Mouse (Mus musculus) cortical plate, adult 2 months (tissue): ENCODE results near the gene Zmat3. TPM values are rescaled to one million over a fixed set of nuclear protein-coding genes. Genes with fewer than 3 reads are reported as not detected.
A peak's percentile ranks its signal among the peaks of the same experiment; 100 is the strongest.

Source experiments
- H3K27ac ChIP-seq: fragments of 200-500 bp; 2 replicates; pipeline ENCODE4 v1.5.1; 2012; ENCODE audit warnings: low read length, control low read depth, inconsistent platforms; ENCODE audit not compliant: insufficient read depth
- H3K4me1 ChIP-seq: fragments of 200-500 bp; 2 replicates; pipeline ENCODE4 v1.6.1; 2011; ENCODE audit warnings: low read length; ENCODE audit not compliant: control insufficient read depth, insufficient read depth
- H3K4me3 ChIP-seq: fragments of 200-500 bp; 2 replicates; pipeline ENCODE4 v1.5.1; 2011; ENCODE audit warnings: mild to moderate bottlenecking, low read length, control low read depth; ENCODE audit not compliant: insufficient read depth
- CTCF ChIP-seq: fragments of 200-500 bp; IDR thresholded peaks from 2 replicates; pipeline ENCODE4 v1.5.1; 2011; ENCODE audit warnings: mild to moderate bottlenecking, control low read depth, low read length; ENCODE audit not compliant: insufficient read depth; ENCODE audit errors: extremely low read depth
- POLR2A ChIP-seq: fragments of 200-500 bp; IDR thresholded peaks from 2 replicates; pipeline ENCODE4 v1.6.1; 2011; ENCODE audit warnings: mild to moderate bottlenecking, low read length, control low read depth; ENCODE audit not compliant: insufficient read depth; ENCODE audit errors: extremely low read depth
- polyA plus RNA-seq: library from polyadenylated mRNA; depleted of rRNA; stranded (reverse); fragments of >200 nt; gene quantifications from 2 replicates; pipeline ENCODE4 v1.2.3, GENCODE M21; 2012

Gene Zmat3
- polyA plus RNA-seq, 1 experiment, result 47.5 TPM

- Histone ChIP-seq H3K27ac (no peak overlapping the region), H3K4me1 (peaks cover 9% of the 10 kb centered on the region), H3K4me3 (no peak overlapping the region)
- no peak for TF ChIP-seq POLR2A
- TF ChIP-seq CTCF, result no peak
Observed at GRCm38 (mm10) chr3:32399381-32399780, 33.6 kb upstream of the Zmat3 start.

- Histone ChIP-seq H3K27ac (no peak overlapping the region), H3K4me3 (no peak overlapping the region; the same call in 1 of the 2 replicates), H3K4me1 (peaks cover 9% of the 10 kb centered on the region)
- TF ChIP-seq POLR2A (no peak), CTCF (no peak)
Observed at GRCm38 (mm10) chr3:32398623-32399022, 32.8 kb upstream of the Zmat3 start.

- Histone ChIP-seq H3K27ac (no peak overlapping the region), H3K4me3 (peak overlapping the region; percentile 84; the same call in 1 of the 2 replicates)
Observed at GRCm38 (mm10) chr3:32398175-32398538, 32.3 kb upstream of the Zmat3 start.

GRCm38 (mm10) chr3:32397461-32398174 is 31.8 kb upstream of the Zmat3 start, which contains the start of gene Pik3ca:
Gene Pik3ca, plus strand, starts transcription at chr3:32397671.
- Histone ChIP-seq H3K4me3 (peak within 1 kb of the TSS; percentile 84), H3K4me1 (peaks cover 6% of the 10 kb centered on the region; the same call in 1 of the 2 replicates), H3K27ac (peak within 1 kb of the TSS; percentile 94)
- TF ChIP-seq CTCF, result no peak
- 0 out of 2 replicates have a peak, but pooled peaks have one; percentile 25 for TF ChIP-seq POLR2A

More at GRCm38 (mm10) chr3:32398175-32398538, 32.3 kb upstream of the Zmat3 start:
- peaks cover 6% of the 10 kb centered on the region; the same call in 1 of the 2 replicates for H3K4me1 ChIP-seq
- TF ChIP-seq POLR2A, result no peak
- TF ChIP-seq CTCF, result no peak

- peaks cover 6% of the 10 kb centered on the region; the same call in 1 of the 2 replicates for H3K4me1 ChIP-seq
- peak overlapping the region; percentile 84 for H3K4me3 ChIP-seq
- TF ChIP-seq POLR2A (peak; percentile 94), CTCF (no peak)
- peak overlapping the region; percentile 1 for H3K27ac ChIP-seq
Observed at GRCm38 (mm10) chr3:32396794-32397460, 31.1 kb upstream of the Zmat3 start.

- Histone ChIP-seq H3K4me1 (peaks cover 6% of the 10 kb centered on the region; the same call in 1 of the 2 replicates), H3K4me3 (peak overlapping the region; percentile 84), H3K27ac (peak overlapping the region; percentile 1)
- TF ChIP-seq CTCF (no peak), POLR2A (no peak)
Observed at GRCm38 (mm10) chr3:32395771-32396551, 30.1 kb upstream of the Zmat3 start.

GRCm38 (mm10) chr3:32393986-32394385 is 28.2 kb upstream of the Zmat3 start:
- H3K27ac ChIP-seq, result no peak overlapping the region
- TF ChIP-seq POLR2A (no peak), CTCF (no peak)
- H3K4me1 ChIP-seq, result peaks cover 2% of the 10 kb centered on the region; the same call in 1 of the 2 replicates
- no peak overlapping the region for H3K4me3 ChIP-seq

GRCm38 (mm10) chr3:32392841-32393240 is 27.0 kb upstream of the Zmat3 start:
- Histone ChIP-seq H3K27ac (no peak overlapping the region), H3K4me3 (no peak overlapping the region), H3K4me1 (no peaks in the 10 kb centered on the region; the same call in 1 of the 2 replicates)
- TF ChIP-seq CTCF, result no peak
- no peak for TF ChIP-seq POLR2A

- TF ChIP-seq POLR2A, result no peak
- TF ChIP-seq CTCF, result no peak
- Histone ChIP-seq H3K4me3 (no peak overlapping the region), H3K4me1 (no peaks in the 10 kb centered on the region)
Observed at GRCm38 (mm10) chr3:32381556-32381955, 15.7 kb upstream of the Zmat3 start.

GRCm38 (mm10) chr3:32379891-32380290 is 14.1 kb upstream of the Zmat3 start:
- TF ChIP-seq POLR2A (no peak), CTCF (no peak)
- Histone ChIP-seq H3K27ac (no peak overlapping the region), H3K4me1 (no peaks in the 10 kb centered on the region), H3K4me3 (no peak overlapping the region)

More at GRCm38 (mm10) chr3:32381556-32381955, 15.7 kb upstream of the Zmat3 start:
- H3K27ac ChIP-seq, result no peak overlapping the region
